Mouse (Mus musculus) brain, embryonic 14.5 days (tissue): ENCODE results near the gene Tenm2.

Experiments
- CTCF ChIP-seq: fragments of 200-500 bp; IDR thresholded peaks from 2 replicates; pipeline ENCODE4 v1.5.1; 2012; ENCODE audit warnings: inconsistent platforms, mild to moderate bottlenecking, moderate library complexity, borderline replicate concordance; ENCODE audit not compliant: insufficient read depth, insufficient read length; ENCODE audit errors: extremely low read depth
- POLR2A ChIP-seq: fragments of 200-500 bp; IDR thresholded peaks from 2 replicates; pipeline ENCODE4 v1.6.1; 2012; ENCODE audit warnings: mild to moderate bottlenecking, inconsistent platforms, borderline replicate concordance; ENCODE audit not compliant: poor library complexity, insufficient read depth, insufficient read length, severe bottlenecking; ENCODE audit errors: extremely low read depth

DNA sequence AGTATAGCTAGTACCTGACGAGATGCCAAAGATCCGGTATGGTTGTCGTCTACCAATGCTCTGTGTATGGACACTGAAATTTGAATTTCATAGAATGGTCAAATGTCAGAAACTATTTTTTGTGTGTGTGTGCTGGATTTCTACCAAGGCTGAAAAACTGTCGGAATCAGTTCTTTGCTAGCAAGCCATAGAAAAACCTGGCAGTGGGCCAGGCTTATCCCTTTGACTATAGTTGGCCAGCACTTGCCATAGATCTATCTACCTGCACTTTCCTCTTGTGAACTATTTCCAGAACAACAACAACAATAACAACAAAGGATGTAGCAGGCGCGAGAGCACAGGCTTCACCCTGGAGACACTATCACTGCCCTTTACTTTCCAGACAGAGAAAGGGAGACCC, 1098.5 kb downstream of the Tenm2 start:
- no peak for TF ChIP-seq CTCF
- TF ChIP-seq POLR2A = no peak
